Mouse (Mus musculus) kidney, postnatal 0 days (tissue): ENCODE data around the gene Foxe3. TPM values are rescaled to one million over a fixed set of nuclear protein-coding genes. Genes with fewer than 3 reads are reported as not detected.

Experiments
- ATAC-seq: fragments of 200-750 bp; cut with Nextera tagmentation; replicated peaks from 2 replicates; pipeline ENCODE4 v1.8.0; 2017; ENCODE audit warnings: low read depth, moderate number of reproducible peaks, moderate TSS enrichment, moderate library complexity; ENCODE audit not compliant: low FRiP score
- DNase-seq: peaks from one replicate; pipeline ENCODE4 v3.0.0-alpha.2; 2016; ENCODE audit warnings: low spot score
- H3K27ac ChIP-seq: fragments of 300-500 bp; sonication (generic); 2 replicates; pipeline ENCODE4 v1.5.1; 2014; ENCODE audit warnings: mild to moderate bottlenecking
- H3K27me3 ChIP-seq: fragments of 300-500 bp; sonication (generic); 2 replicates; pipeline ENCODE4 v1.6.1; 2014; ENCODE audit warnings: low read length, mixed read lengths; ENCODE audit not compliant: insufficient read depth
- H3K36me3 ChIP-seq: fragments of 300-500 bp; sonication (generic); 2 replicates; pipeline ENCODE4 v1.6.1; 2014; ENCODE audit warnings: low read length, mixed read lengths; ENCODE audit not compliant: insufficient read depth
- H3K4me1 ChIP-seq: fragments of 300-500 bp; sonication (generic); replicated peaks from 2 replicates; pipeline ENCODE4 v1.6.1; 2014; ENCODE audit warnings: antibody characterized with exemption, low read length, mixed read lengths; ENCODE audit not compliant: insufficient read depth
- H3K4me2 ChIP-seq: fragments of 300-500 bp; sonication (generic); 2 replicates; pipeline ENCODE4 v1.6.1; 2014; ENCODE audit warnings: mild to moderate bottlenecking, low read length, moderate library complexity, mixed read lengths
- H3K4me3 ChIP-seq: fragments of 300-500 bp; sonication (generic); replicated peaks from 2 replicates; pipeline ENCODE4 v1.5.1; 2014; ENCODE audit warnings: low read depth, low read length
- H3K9ac ChIP-seq: fragments of 300-500 bp; sonication (generic); 2 replicates; pipeline ENCODE4 v1.6.1; 2014; ENCODE audit warnings: low read depth, low read length
- H3K9me3 ChIP-seq: fragments of 300-500 bp; sonication (generic); replicated peaks from 2 replicates; pipeline ENCODE4 v1.6.1; 2016; ENCODE audit warnings: low read length, inconsistent platforms, mixed read lengths
- CTCF ChIP-seq: IDR thresholded peaks from 2 replicates; pipeline ENCODE4 v1.5.1; 2016; ENCODE audit warnings: antibody characterized with exemption, low read depth, mild to moderate bottlenecking, moderate library complexity
- WGBS: fragments of 180-500 bp; shearing (Covaris S2); extraction: QIAGEN DNeasy Blood & Tissue Kit; methylation state at CpG from one replicate; pipeline ENCODE4 v1.1.7; 2014; 5-methylcytosine and 5-hydroxymethylcytosine counted together
- polyA plus RNA-seq: library from polyadenylated mRNA; unstranded; fragments of >200 nt; fragmentation: Nextera tagmentation; extraction: Ambion mirVana; gene quantifications from 2 replicates; pipeline ENCODE4 v1.2.1, GENCODE M21; 2015

Gene Foxe3
- polyA plus RNA-seq, 1 experiment from 2014 or later, result not detected

- Histone ChIP-seq H3K27me3 (peaks cover 32% of the 10 kb centered on the region), H3K9ac (no peak overlapping the region), H3K36me3 (no peaks in the 10 kb centered on the region), H3K4me3 (peak overlapping the region; percentile 22; the same call in 1 of the 2 replicates), H3K4me2 (peak overlapping the region; percentile 59; the same call in 1 of the 2 replicates), H3K27ac (no peak overlapping the region), H3K4me1 (no peaks in the 10 kb centered on the region), H3K9me3 (no peaks in the 10 kb centered on the region)
- no peak for DNase-seq
- TF ChIP-seq CTCF, result peak; percentile 12; the same call in 1 of the 2 replicates
- ATAC-seq, result no peak
- WGBS, result 20% methylated on average over 33 of the region's 33 CpGs
These were observed 24.8 kb downstream of the Foxe3 start for GRCm38 (mm10) chr4:114900866-114901642.

GRCm38 (mm10) chr4:114899885-114900284 lies 25.9 kb downstream of the Foxe3 start:
- Histone ChIP-seq H3K4me2 (no peak overlapping the region), H3K9me3 (no peaks in the 10 kb centered on the region), H3K27ac (no peak overlapping the region), H3K9ac (no peak overlapping the region), H3K36me3 (no peaks in the 10 kb centered on the region), H3K27me3 (peaks cover 32% of the 10 kb centered on the region), H3K4me3 (no peak overlapping the region), H3K4me1 (no peaks in the 10 kb centered on the region)
- TF ChIP-seq CTCF, result no peak
- DNase-seq (no peak), ATAC-seq (no peak)
- 27% methylated on average over 3 of the region's 3 CpGs for WGBS

GRCm38 (mm10) chr4:114897853-114898252 lies 28.0 kb downstream of the Foxe3 start:
- Histone ChIP-seq H3K4me3 (no peak overlapping the region), H3K9me3 (no peaks in the 10 kb centered on the region), H3K36me3 (no peaks in the 10 kb centered on the region), H3K9ac (no peak overlapping the region), H3K27ac (no peak overlapping the region), H3K4me2 (no peak overlapping the region), H3K4me1 (no peaks in the 10 kb centered on the region), H3K27me3 (peaks cover 19% of the 10 kb centered on the region)
- TF ChIP-seq CTCF, result peak; percentile 60
- peak; percentile 57; the same call in 1 of the 2 replicates for ATAC-seq
- 16% methylated on average over 4 of the region's 4 CpGs for WGBS
- no peak for DNase-seq

- no peak overlapping the region for H3K4me3 ChIP-seq
- no peaks in the 10 kb centered on the region for H3K36me3 ChIP-seq
- 90% methylated on average over 1 of the region's 1 CpGs for whole genome bisulfite sequencing
- DNase-seq (no peak), ATAC-seq (no peak)
- no peaks in the 10 kb centered on the region for H3K27me3 ChIP-seq
- TF ChIP-seq CTCF, result no peak
- H3K9me3 ChIP-seq, result no peaks in the 10 kb centered on the region
- no peaks in the 10 kb centered on the region for H3K4me1 ChIP-seq
- no peak overlapping the region for H3K27ac ChIP-seq
- no peak overlapping the region for H3K9ac ChIP-seq
- no peak overlapping the region for H3K4me2 ChIP-seq
These were observed 43.6 kb downstream of the Foxe3 start for GRCm38 (mm10) chr4:114882232-114882631.

- TF ChIP-seq CTCF, result no peak
- 19% methylated on average over 8 of the region's 8 CpGs for WGBS
- no peaks in the 10 kb centered on the region for H3K4me1 ChIP-seq
- peak; percentile 18 for DNase-seq
- no peak overlapping the region for H3K4me2 ChIP-seq
- H3K4me3 ChIP-seq, result no peak overlapping the region
- no peak overlapping the region for H3K27ac ChIP-seq
- no peaks in the 10 kb centered on the region for H3K27me3 ChIP-seq
- H3K9ac ChIP-seq, result no peak overlapping the region
- no peak for ATAC-seq
- H3K9me3 ChIP-seq, result no peaks in the 10 kb centered on the region
- H3K36me3 ChIP-seq, result no peaks in the 10 kb centered on the region
These were observed 49.3 kb downstream of the Foxe3 start for GRCm38 (mm10) chr4:114876441-114876972.

Other genes with a start within 250 kb of the Foxe3 start
- 0.07 TPM in 1 of 2 replicates, not detected in the other for gene Gm12830, start 104.3 kb downstream of the Foxe3 start, polyA plus RNA-seq
- gene Foxd2, start 17.1 kb downstream of the Foxe3 start, polyA plus RNA-seq, result 3.9 and 6.3 TPM in 2 replicates
- 132 and 139 TPM in 2 replicates for gene Cmpk1, start 61.2 kb upstream of the Foxe3 start, polyA plus RNA-seq
- 4.8 and 5.1 TPM in 2 replicates for gene Stil, start 74.1 kb upstream of the Foxe3 start, polyA plus RNA-seq
- gene Tal1, start 130.4 kb upstream of the Foxe3 start, polyA plus RNA-seq, result 1.0 and 1.1 TPM in 2 replicates
- 681 and 685 TPM in 2 replicates for gene Pdzk1ip1, start 162.7 kb upstream of the Foxe3 start, polyA plus RNA-seq
- gene Cyp4x1, start 208.3 kb upstream of the Foxe3 start, polyA plus RNA-seq, result 0.20 and 0.21 TPM in 2 replicates